7 mouse cellular contexts compared by ENCODE assay signal in the genomic region with DNA sequence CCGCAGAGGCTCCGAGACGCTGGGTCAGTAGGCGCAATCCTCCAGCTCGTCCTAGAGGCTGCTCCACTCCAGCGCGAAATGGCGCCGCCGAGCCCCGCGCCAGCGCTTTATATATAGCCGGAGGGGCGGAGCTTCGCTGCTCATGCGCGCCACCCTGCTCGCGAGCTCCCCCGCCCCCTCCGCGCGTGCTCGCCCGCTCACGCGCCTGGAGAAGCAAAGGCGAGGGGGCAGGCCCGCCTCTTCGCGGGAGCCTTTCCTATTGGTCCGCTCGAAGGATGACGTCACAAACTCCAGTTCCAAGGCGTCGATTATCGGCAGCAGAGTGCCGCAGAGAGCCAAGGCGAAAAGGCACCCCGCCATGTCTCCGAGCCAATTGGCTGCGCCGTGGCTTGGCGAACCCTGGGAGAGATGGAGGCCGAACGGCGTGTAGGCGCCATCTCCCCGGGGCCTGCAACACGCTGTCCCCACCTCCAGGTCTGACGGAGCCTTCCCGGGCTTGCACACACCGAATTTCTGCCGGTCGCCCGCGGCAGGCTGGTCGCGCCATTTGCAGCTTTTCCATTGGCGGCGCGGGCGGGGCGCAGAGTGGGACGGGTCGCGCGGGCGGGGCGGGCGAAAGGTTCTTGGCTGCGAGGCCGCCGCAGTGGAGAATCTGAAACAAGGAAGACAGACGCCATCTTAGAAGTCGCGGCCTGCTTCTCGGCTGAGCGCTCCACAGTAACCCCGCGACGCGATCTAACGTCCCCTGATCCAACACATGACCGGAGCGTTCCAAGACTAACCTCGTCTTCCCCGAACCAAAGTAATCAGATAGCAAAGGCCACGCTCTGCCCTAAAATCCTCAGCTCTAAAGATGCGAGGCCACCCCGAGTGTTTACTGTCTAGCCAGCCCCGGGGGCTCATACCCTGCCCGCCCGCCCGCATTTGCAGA. TPM values are rescaled to one million over a fixed set of nuclear protein-coding genes. Genes with fewer than 3 reads are reported as not detected.
DNase-seq lines count a peak whose midpoint lies in the region; ATAC-seq lines count a peak whose summit lies in the region.

A gene (plus strand): TSS at position 293 of the 931 bp plus-strand sequence.

- peak within 1 kb of the TSS; percentile 93 for H3K9ac ChIP-seq in intestine, embryonic 15.5 days

- WGBS in intestine, embryonic 15.5 days: under 1% methylated on average over 96 of the region's 96 CpGs
- WGBS in midbrain, embryonic 10.5 days: under 1% methylated on average over 96 of the region's 96 CpGs

- peak; percentile 99 for DNase-seq in adrenal gland, adult 2 months
- peak; percentile 98 for DNase-seq in embryo, embryonic 11.5 days (ENCODE audit: low read depth, low spot score)
- DNase-seq in gastrocnemius, postnatal 36 days: peak; percentile 98 to 99
- peak; percentile 99 to 100 for DNase-seq in left cerebral cortex, postnatal 25 days (ENCODE audit: low spot score in 2 of 2)
- peak; percentile 98 for DNase-seq in midbrain, embryonic 10.5 days (ENCODE audit: low spot score)
- peak; percentile 98 for DNase-seq in right cerebral cortex, postnatal 4 days

- peaks cover 32% of the 10 kb centered on the region for H3K36me3 ChIP-seq in intestine, embryonic 15.5 days
- H3K36me3 ChIP-seq in midbrain, embryonic 10.5 days: peaks cover 48% of the 10 kb centered on the region

- H3K4me2 ChIP-seq in intestine, embryonic 15.5 days (replicated peaks): peak within 1 kb of the TSS; percentile 82

- H3K27me3 ChIP-seq in intestine, embryonic 15.5 days (replicated peaks): no peaks in the 10 kb centered on the region
- no peaks in the 10 kb centered on the region for H3K27me3 ChIP-seq in midbrain, embryonic 10.5 days (ENCODE audit: low read depth, poor library complexity, severe bottlenecking)

- H3K9me3 ChIP-seq in intestine, embryonic 15.5 days: no peaks in the 10 kb centered on the region
- H3K9me3 ChIP-seq in midbrain, embryonic 10.5 days (replicated peaks): no peaks in the 10 kb centered on the region

- H3K27ac ChIP-seq in intestine, embryonic 15.5 days: peak within 1 kb of the TSS; percentile 100
- H3K27ac ChIP-seq in midbrain, embryonic 10.5 days (replicated peaks): peak within 1 kb of the TSS; percentile 99

- peak within 1 kb of the TSS; percentile 92 for H3K4me3 ChIP-seq in intestine, embryonic 15.5 days (replicated peaks)
- peak within 1 kb of the TSS; percentile 99 for H3K4me3 ChIP-seq in midbrain, embryonic 10.5 days

- intact Hi-C loops in gastrocnemius, postnatal 36 days (cut with DNase I): loop anchor here (10.0 kb wide), 2 partner anchors 1035 to 1125 kb away; a partner anchor contains a TSS
- intact Hi-C loops in left cerebral cortex, postnatal 25 days (cut with DNase I): loop anchor here (5.0 kb wide), 3 partner anchors 87 to 778 kb away; a partner anchor contains a TSS

- peaks cover 30% of the 10 kb centered on the region for H3K4me1 ChIP-seq in intestine, embryonic 15.5 days (replicated peaks)
- H3K4me1 ChIP-seq in midbrain, embryonic 10.5 days: peaks cover 49% of the 10 kb centered on the region

- peak; percentile 80 for ATAC-seq in intestine, embryonic 15.5 days

RNA-seq across cellular contexts. Expression of the gene that starts here (rescaled TPM):
- 10 to 100 TPM; 14.4 to 18.9 TPM for total RNA-seq in adrenal gland, adult 2 months (2021)
- polyA plus RNA-seq in adrenal gland, adult 2 months (2012; rRNA removed): 24.2 and 27.4 TPM in 2 replicates
- total RNA-seq in gastrocnemius, postnatal 36 days (2021): 1 to 10 TPM; 3.6 to 4.9 TPM
- polyA plus RNA-seq in intestine, embryonic 15.5 days (2015; fragmentation: Nextera tagmentation; extraction: Ambion mirVana): 11.3 and 13.4 TPM in 2 replicates
- 10 to 100 TPM; 26.0 to 26.5 TPM for total RNA-seq in left cerebral cortex, postnatal 25 days (2021)
- polyA plus RNA-seq in midbrain, embryonic 10.5 days (2016; fragmentation: Nextera tagmentation; extraction: Ambion mirVana): 6.4 and 9.5 TPM in 2 replicates

Comparison
In these comparisons a context has a peak if more than half of its experiments do, and no peak if none do; other contexts are left out.
1. Peak in every context shown above with its lines: DNase-seq, ATAC-seq, H3K4me3 ChIP-seq and H3K27ac ChIP-seq.